ENCODE assay signal across 9 mouse cellular contexts in genomic region chr17:26066488-26067020, GRCm38 (mm10). TPM values are rescaled to one million over a fixed set of nuclear protein-coding genes. Genes with fewer than 3 reads are reported as not detected.
DNase-seq lines count a peak whose midpoint lies in the region; ATAC-seq and TF ChIP-seq lines count a peak whose summit lies in the region.
"Had no signal": no experiment of that assay in that cellular context is flagged by ENCODE, and none has a peak within 500 bp of the region (broad histone marks: within the 10 kb centered on the region; RNA-seq: fewer than 3 reads in every experiment).

No protein-coding gene starts in this region.

- H3K9ac ChIP-seq in heart, embryonic 12.5 days = 0 out of 2 replicates have a peak overlapping the region, but pooled peaks have one; percentile 79
- H3K9ac ChIP-seq in heart, adult 2 months (ENCODE audit: low read depth, low read length) = no peak overlapping the region
- H3K9ac ChIP-seq in forebrain, embryonic 14.5 days (ENCODE audit: low read length) = peak overlapping the region; percentile 97
- H3K9ac ChIP-seq in liver, postnatal 0 days (replicated peaks) = no peak overlapping the region

- intact Hi-C loops in heart, adult 2 months (cut with DNase I) = no loop called here

- peaks cover 48% of the 10 kb centered on the region for H3K4me1 ChIP-seq in heart, embryonic 12.5 days (replicated peaks)
- H3K4me1 ChIP-seq in heart, adult 2 months (ENCODE audit: control insufficient read depth, insufficient read depth, low read length) = peaks cover 14% of the 10 kb centered on the region
- H3K4me1 ChIP-seq in forebrain, embryonic 14.5 days (ENCODE audit: control insufficient read depth, insufficient read depth, low read length) = peaks cover 28% of the 10 kb centered on the region
- H3K4me1 ChIP-seq in liver, postnatal 0 days (ENCODE audit: insufficient read depth) = peaks cover 24% of the 10 kb centered on the region

- H3K4me2 ChIP-seq in heart, embryonic 12.5 days = peak overlapping the region; percentile 94
- H3K4me2 ChIP-seq in forebrain, embryonic 14.5 days (ENCODE audit: low read length) = peak overlapping the region; percentile 100
- peak overlapping the region; percentile 97; the same call in 1 of the 2 replicates for H3K4me2 ChIP-seq in liver, postnatal 0 days (ENCODE audit: low read depth, low read length)

- no peak for TF ChIP-seq CTCF in heart, adult 2 months (IDR thresholded peaks at IDR 0.05)
- no peak for TF ChIP-seq CTCF in liver, postnatal 0 days (IDR thresholded peaks at IDR 0.05; ENCODE audit: low read depth)

- peaks cover 3% of the 10 kb centered on the region; the same call in 1 of the 2 replicates for H3K27me3 ChIP-seq in heart, embryonic 12.5 days (replicated peaks)
- no peaks in the 10 kb centered on the region for H3K27me3 ChIP-seq in heart, adult 2 months (ENCODE audit: control insufficient read depth, insufficient read depth, low read length)
- no peaks in the 10 kb centered on the region for H3K27me3 ChIP-seq in forebrain, embryonic 14.5 days (replicated peaks; ENCODE audit: control insufficient read depth, insufficient read depth, low read length)
- H3K27me3 ChIP-seq in liver, postnatal 0 days (ENCODE audit: insufficient read depth, low read length) = peaks cover 33% of the 10 kb centered on the region

- H3K27ac ChIP-seq in heart, embryonic 12.5 days (ENCODE audit: poor library complexity, severe bottlenecking) = no peak overlapping the region
- no peak overlapping the region for H3K27ac ChIP-seq in heart, adult 2 months
- H3K27ac ChIP-seq in forebrain, embryonic 14.5 days (ENCODE audit: low read depth, low read length) = no peak overlapping the region
- no peak overlapping the region for H3K27ac ChIP-seq in liver, postnatal 0 days (ENCODE audit: low read depth)

- H3K79me2 ChIP-seq in heart, adult 2 months (replicated peaks; ENCODE audit: control insufficient read depth, insufficient read depth, low read length) = peaks cover 4% of the 10 kb centered on the region

- H3K4me3 ChIP-seq in heart, embryonic 12.5 days = peak overlapping the region; percentile 69
- no peak overlapping the region for H3K4me3 ChIP-seq in heart, adult 2 months
- H3K4me3 ChIP-seq in forebrain, embryonic 14.5 days (ENCODE audit: low read depth, low read length) = peak overlapping the region; percentile 67
- H3K4me3 ChIP-seq in liver, postnatal 0 days (ENCODE audit: low read depth, low read length) = no peak overlapping the region

- no peak for TF ChIP-seq POLR2A in heart, adult 2 months (IDR thresholded peaks at IDR 0.05; ENCODE audit: insufficient read depth, low read depth, low read length)

- peaks cover 12% of the 10 kb centered on the region; the same call in 1 of the 2 replicates for H3K36me3 ChIP-seq in heart, embryonic 12.5 days
- no peaks in the 10 kb centered on the region for H3K36me3 ChIP-seq in heart, adult 2 months (ENCODE audit: control insufficient read depth, insufficient read depth, low read length)
- peaks cover 28% of the 10 kb centered on the region for H3K36me3 ChIP-seq in forebrain, embryonic 14.5 days (ENCODE audit: control insufficient read depth, insufficient read depth, low read length)
- no peaks in the 10 kb centered on the region for H3K36me3 ChIP-seq in liver, postnatal 0 days (replicated peaks; ENCODE audit: insufficient read depth, low read length)

- WGBS in heart, embryonic 12.5 days = 89% methylated on average over 7 of the region's 7 CpGs
- WGBS in heart, adult 2 months = 94% methylated on average over 7 of the region's 7 CpGs
- 88% methylated on average over 7 of the region's 7 CpGs for WGBS in forebrain, embryonic 14.5 days
- 83% methylated on average over 7 of the region's 7 CpGs for WGBS in liver, postnatal 0 days (ENCODE audit: insufficient replicate concordance)

- no peak for ATAC-seq in heart, embryonic 12.5 days (ENCODE audit: insufficient number of reproducible peaks, low FRiP score)
- no peak for ATAC-seq in forebrain, embryonic 14.5 days
- ATAC-seq in liver, postnatal 0 days = no peak

- no peak for TF ChIP-seq EP300 in heart, adult 2 months (IDR thresholded peaks at IDR 0.05; ENCODE audit: insufficient read depth, low read depth, low read length)
- TF ChIP-seq EP300 in liver, postnatal 0 days (IDR thresholded peaks at IDR 0.05; ENCODE audit: low read depth) = no peak

- DNase-seq in heart, adult 2 months = no peak
- peak; percentile 39 for DNase-seq in 416B (ENCODE audit: low read depth)
- DNase-seq in forebrain, embryonic 14.5 days (ENCODE audit: low spot score) = no peak
- no peak for DNase-seq in liver, postnatal 0 days
- DNase-seq in urinary bladder, postnatal 10 days (ENCODE audit: low spot score) = no peak
- DNase-seq in right cerebral cortex, postnatal 4 days = no peak
- no peak for DNase-seq in left cerebral cortex, adult 8-10 months (ENCODE audit: low spot score in 2 of 2)
- DNase-seq: adrenal gland, adult 8-10 months had no signal

- H3K9me3 ChIP-seq in heart, embryonic 12.5 days (replicated peaks) = no peaks in the 10 kb centered on the region
- H3K9me3 ChIP-seq in forebrain, embryonic 14.5 days (replicated peaks; ENCODE audit: control insufficient read depth, low read length) = no peaks in the 10 kb centered on the region
- H3K9me3 ChIP-seq in liver, postnatal 0 days (ENCODE audit: low read length) = no peaks in the 10 kb centered on the region

RNA-seq across cellular contexts. Expression of gene Rab11fip3, which starts 2.8 kb away (rescaled TPM):
- polyA plus RNA-seq in heart, embryonic 12.5 days (2016; fragmentation: Nextera tagmentation; extraction: Ambion mirVana) = 15.4 and 15.5 TPM in 2 replicates
- 10 to 100 TPM; 29.7 to 30.5 TPM for total RNA-seq in heart, adult 2 months (2021)
- 29.3 and 33.1 TPM in 2 replicates for polyA plus RNA-seq in heart, adult 2 months (2012; rRNA removed)
- polyA plus RNA-seq in forebrain, embryonic 14.5 days (2014; fragmentation: Nextera tagmentation; extraction: Ambion mirVana) = 15.2 and 20.5 TPM in 2 replicates
- polyA plus RNA-seq in liver, postnatal 0 days (2015; fragmentation: Nextera tagmentation; extraction: Ambion mirVana) = 1.7 TPM in 2 replicates
- 10 to 100 TPM; 89.1 to 97.8 (median 95.8) TPM for total RNA-seq in left cerebral cortex, adult 8-10 months (2022)

RNA-seq across cellular contexts. Expression of gene Decr2, which starts 23.6 kb away (rescaled TPM):
- 33.4 and 37.1 TPM in 2 replicates for polyA plus RNA-seq in heart, embryonic 12.5 days (2016; fragmentation: Nextera tagmentation; extraction: Ambion mirVana)
- 1 to 10 TPM; 9.2 to 9.5 TPM for total RNA-seq in heart, adult 2 months (2021)
- 13.9 and 23.3 TPM in 2 replicates for polyA plus RNA-seq in heart, adult 2 months (2012; rRNA removed)
- 13.6 and 14.4 TPM in 2 replicates for polyA plus RNA-seq in forebrain, embryonic 14.5 days (2014; fragmentation: Nextera tagmentation; extraction: Ambion mirVana)
- polyA plus RNA-seq in liver, postnatal 0 days (2015; fragmentation: Nextera tagmentation; extraction: Ambion mirVana) = 142 and 151 TPM in 2 replicates
- total RNA-seq in left cerebral cortex, adult 8-10 months (2022) = 10 to 100 TPM; 29.1 to 35.8 (median 31.0) TPM

RNA-seq across cellular contexts. Expression of gene Nme4, which starts 28.8 kb away (rescaled TPM):
- 65.9 and 69.0 TPM in 2 replicates for polyA plus RNA-seq in heart, embryonic 12.5 days (2016; fragmentation: Nextera tagmentation; extraction: Ambion mirVana)
- total RNA-seq in heart, adult 2 months (2021) = 1 to 10 TPM; 3.7 to 4.4 TPM
- 13.8 and 21.4 TPM in 2 replicates for polyA plus RNA-seq in heart, adult 2 months (2012; rRNA removed)
- 31.3 and 40.0 TPM in 2 replicates for polyA plus RNA-seq in forebrain, embryonic 14.5 days (2014; fragmentation: Nextera tagmentation; extraction: Ambion mirVana)
- polyA plus RNA-seq in liver, postnatal 0 days (2015; fragmentation: Nextera tagmentation; extraction: Ambion mirVana) = 13.9 and 17.7 TPM in 2 replicates
- total RNA-seq in left cerebral cortex, adult 8-10 months (2022) = 1 to 10 TPM; 2.9 to 5.5 (median 4.6) TPM

RNA-seq across cellular contexts. Expression of gene Tmem8, which starts 46.5 kb away (rescaled TPM):
- polyA plus RNA-seq in heart, embryonic 12.5 days (2016; fragmentation: Nextera tagmentation; extraction: Ambion mirVana) = 1.2 TPM in 2 replicates
- 1 to 10 TPM; 3.8 to 5.3 TPM for total RNA-seq in heart, adult 2 months (2021)
- 10.5 and 11.6 TPM in 2 replicates for polyA plus RNA-seq in heart, adult 2 months (2012; rRNA removed)
- polyA plus RNA-seq in forebrain, embryonic 14.5 days (2014; fragmentation: Nextera tagmentation; extraction: Ambion mirVana) = 1.5 and 1.9 TPM in 2 replicates
- polyA plus RNA-seq in liver, postnatal 0 days (2015; fragmentation: Nextera tagmentation; extraction: Ambion mirVana) = 2.5 and 2.6 TPM in 2 replicates
- total RNA-seq in left cerebral cortex, adult 8-10 months (2022) = 10 to 100 TPM; 13.0 to 16.3 (median 15.4) TPM

RNA-seq across cellular contexts. Expression of gene Mrpl28, which starts 56.7 kb away (rescaled TPM):
- 199 and 201 TPM in 2 replicates for polyA plus RNA-seq in heart, embryonic 12.5 days (2016; fragmentation: Nextera tagmentation; extraction: Ambion mirVana)
- 100 to 1,000 TPM; 131 to 154 TPM for total RNA-seq in heart, adult 2 months (2021)
- 131 and 156 TPM in 2 replicates for polyA plus RNA-seq in heart, adult 2 months (2012; rRNA removed)
- 242 and 250 TPM in 2 replicates for polyA plus RNA-seq in forebrain, embryonic 14.5 days (2014; fragmentation: Nextera tagmentation; extraction: Ambion mirVana)
- 81.9 and 85.9 TPM in 2 replicates for polyA plus RNA-seq in liver, postnatal 0 days (2015; fragmentation: Nextera tagmentation; extraction: Ambion mirVana)
- total RNA-seq in left cerebral cortex, adult 8-10 months (2022) = 10 to 100 TPM; 61.0 to 74.7 (median 62.8) TPM

Comparison
In these comparisons a context has a peak if more than half of its experiments do, and no peak if none do; other contexts are left out.
1. H3K4me3 ChIP-seq: peak in heart, embryonic 12.5 days (single experiment) and forebrain, embryonic 14.5 days (single experiment); none in heart, adult 2 months (single experiment) and liver, postnatal 0 days (single experiment).
2. H3K9ac ChIP-seq: peak in heart, embryonic 12.5 days (single experiment) and forebrain, embryonic 14.5 days (single experiment); none in heart, adult 2 months (single experiment) and liver, postnatal 0 days (single experiment).
3. Peak in every context shown above with its lines, with median percentiles within 50 percentile points of each other: H3K4me2 ChIP-seq.